Mouse (Mus musculus): Measurements from ENCODE around the gene Ccdc113.
"Not testable (repeated sequence)": the region's sequence is repeated elsewhere in the genome, so short reads cannot be mapped to it uniquely, and the experiment has no call there.

The Ccdc113 gene

DNA sequence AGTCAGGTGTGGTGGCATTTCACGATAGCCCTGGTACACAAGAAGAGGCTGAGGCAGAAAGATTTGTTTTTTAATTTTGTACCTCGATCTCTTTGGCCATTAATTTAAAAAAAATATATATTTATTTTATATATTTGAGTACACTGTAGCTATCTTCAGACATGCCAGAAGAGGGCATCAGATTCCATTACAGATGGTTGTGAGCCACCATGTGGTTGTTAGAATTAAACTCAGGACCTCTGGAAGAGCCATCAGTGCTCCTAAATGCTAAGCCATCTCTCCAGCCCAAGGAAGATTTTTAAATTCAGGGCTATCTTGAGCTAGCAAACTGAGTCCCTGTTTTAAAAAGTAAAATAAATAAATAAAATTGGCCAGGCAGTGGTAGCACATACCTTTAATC, 68.3 kb downstream of the Ccdc113 start:
- DNase-seq (ENCODE audit: low spot score): no peak

DNA sequence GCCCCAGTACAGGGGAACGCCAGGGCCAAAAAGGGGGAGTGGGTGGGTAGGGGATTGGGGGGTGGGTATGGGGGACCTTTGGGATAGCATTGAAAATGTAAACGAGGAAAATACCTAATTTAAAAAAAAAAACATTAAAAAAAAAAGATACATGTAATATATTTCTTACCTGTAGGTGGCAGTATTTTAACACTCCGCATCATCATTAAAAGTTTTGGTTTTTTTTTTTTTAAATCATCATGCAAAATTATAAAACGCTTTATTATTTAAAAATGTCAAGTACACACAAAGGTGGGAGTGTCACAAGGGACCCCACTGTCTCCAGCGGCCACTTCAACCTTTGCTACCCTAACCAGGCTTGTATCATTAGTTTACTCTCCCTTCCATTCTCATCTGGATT, 72.6 kb downstream of the Ccdc113 start:
- not testable (repeated sequence) for DNase-seq (ENCODE audit: low spot score)

DNA sequence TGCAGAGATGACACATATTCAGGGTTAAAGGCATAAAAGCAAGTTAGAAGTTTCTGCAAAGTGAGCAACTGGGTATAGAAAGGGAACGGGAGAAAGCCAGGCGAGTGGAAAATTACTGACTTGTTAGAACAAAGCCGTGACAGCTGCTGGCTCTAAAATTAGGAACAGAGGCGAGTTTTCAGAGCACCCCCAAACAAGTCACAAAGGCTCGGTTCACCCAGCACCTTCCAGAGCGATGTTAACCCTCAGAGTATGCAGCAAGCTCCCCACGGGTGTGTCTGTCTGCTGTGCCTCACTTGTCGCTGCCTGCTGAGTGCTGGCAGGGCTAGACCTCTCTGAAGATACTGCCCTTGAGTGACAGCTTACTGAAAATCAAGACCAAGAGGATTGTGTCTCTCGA, 73.3 kb downstream of the Ccdc113 start:
- DNase-seq (ENCODE audit: low spot score): no peak
